Mouse (Mus musculus) megakaryocyte, embryonic 14.5 days (primary cell): Measurements from ENCODE around the gene Sult2b1.

ENCODE experiments used
- FLI1 ChIP-seq: IDR thresholded peaks from 2 replicates; pipeline ENCODE4 v1.6.1; 2012; ENCODE audit warnings: low read length, inconsistent platforms, mixed read lengths
- GATA1 ChIP-seq: IDR thresholded peaks from 3 replicates; pipeline ENCODE4 v1.6.1; 2012; ENCODE audit warnings: mixed read lengths, low read length, inconsistent platforms, borderline replicate concordance

DNA sequence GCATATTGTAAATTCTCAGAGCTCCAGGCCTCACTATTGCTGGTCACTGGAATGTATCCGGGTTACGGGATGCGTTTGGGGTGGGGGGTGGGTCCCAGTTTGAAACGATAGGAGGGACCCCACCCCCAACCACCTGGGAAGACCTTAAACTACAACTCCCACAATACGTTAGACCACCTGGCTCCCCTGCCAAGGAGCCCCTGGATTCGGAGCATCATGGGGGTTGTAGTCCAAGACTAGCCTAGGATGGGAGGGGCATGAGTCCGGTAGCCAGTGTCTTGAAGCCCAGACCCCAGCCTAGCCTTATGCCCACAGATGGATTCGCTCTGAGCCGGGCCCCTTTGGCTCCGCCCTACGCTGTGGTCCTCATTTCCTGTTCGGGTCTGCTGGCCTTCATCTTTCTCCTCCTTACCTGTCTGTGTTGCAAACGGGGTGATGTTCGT is 1.7 kb upstream of the Sult2b1 start:
- no peak for TF ChIP-seq FLI1
- no peak for TF ChIP-seq GATA1
